Mouse (Mus musculus) c-Kit-negative CD71-positive TER-119-positive erythroid progenitor cells, embryonic 14.5 days (primary cell): Measurements from ENCODE around the gene Endod1.

ENCODE experiments used
- DNase-seq: peaks from one replicate; pipeline ENCODE4 v3.0.0-alpha.2; 2013; ENCODE audit warnings: low read depth, low spot score

The Endod1 gene

GRCm38 (mm10) chr9:14381353-14382055, at the start of gene Endod1:
Gene Endod1 (minus strand): TSS chr9:14381507.
- DNase-seq = no peak

DNA sequence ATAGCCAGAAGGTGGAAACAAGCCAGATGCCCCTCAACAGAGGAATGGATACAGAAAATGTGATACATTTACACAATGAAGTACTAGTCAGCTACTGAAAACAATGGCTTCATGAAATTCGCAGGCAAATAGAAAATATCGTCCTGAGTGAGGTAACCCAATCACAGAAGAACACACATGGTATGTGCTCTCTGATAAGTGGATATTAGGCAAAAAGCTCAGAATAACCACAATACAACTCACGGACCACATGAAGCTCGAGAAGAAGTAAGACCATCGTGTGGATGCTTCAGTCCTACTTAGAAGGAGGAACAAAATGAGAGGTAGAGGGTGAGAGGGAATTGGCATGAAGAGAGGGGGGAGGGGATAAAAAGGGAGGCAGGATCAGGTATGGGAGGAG, 27.8 kb upstream of the Endod1 start:
- DNase-seq = no peak

- DNase-seq = no peak
These were observed 26.7 kb upstream of the Endod1 start for GRCm38 (mm10) chr9:14408044-14408443.

GRCm38 (mm10) chr9:14406056-14406455, 24.7 kb upstream of the Endod1 start:
- no peak for DNase-seq

GRCm38 (mm10) chr9:14402099-14402498, 20.8 kb upstream of the Endod1 start:
- no peak for DNase-seq

DNA sequence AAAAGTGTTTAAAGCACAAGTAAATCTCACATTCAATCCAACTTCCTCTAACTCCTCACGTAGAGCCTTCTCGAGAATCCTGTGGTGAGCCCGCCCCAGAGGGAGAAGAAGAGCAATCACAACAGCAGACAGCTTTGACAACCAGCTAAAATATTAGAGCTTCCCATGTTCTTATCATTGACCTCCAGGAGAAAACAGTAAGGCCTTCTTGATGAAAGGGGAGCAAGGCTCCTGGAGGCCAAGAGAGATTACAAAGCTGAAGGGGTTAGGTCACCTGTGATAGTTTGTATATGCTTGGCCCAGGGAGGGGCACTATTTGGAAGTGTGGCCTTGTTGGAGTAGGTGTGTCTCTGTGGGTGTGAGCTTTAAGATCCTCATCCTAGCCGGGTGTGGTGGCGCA, 19.1 kb upstream of the Endod1 start:
- DNase-seq = no peak

GRCm38 (mm10) chr9:14398946-14399345, 17.6 kb upstream of the Endod1 start:
- no peak for DNase-seq

- DNase-seq = no peak
These were observed 16.8 kb upstream of the Endod1 start for GRCm38 (mm10) chr9:14398084-14398483.

DNA sequence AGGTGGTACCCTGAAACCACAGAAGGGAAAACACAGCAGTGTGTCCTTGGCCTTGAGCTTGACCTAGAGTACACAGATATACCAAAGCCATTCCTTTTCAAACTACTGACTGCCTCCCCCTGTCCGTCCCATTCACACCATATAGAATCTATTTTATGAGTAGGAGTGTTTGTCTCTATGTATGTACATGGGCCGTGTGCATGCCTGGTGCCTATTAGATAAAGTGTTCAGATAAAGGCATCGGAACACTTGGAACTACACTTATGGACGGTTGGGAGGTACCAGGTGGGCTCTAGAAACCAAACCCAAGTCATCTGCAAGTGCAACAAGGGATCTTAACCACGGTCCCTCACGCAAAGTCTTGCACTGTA, 16.1 kb upstream of the Endod1 start:
- no peak for DNase-seq

DNA sequence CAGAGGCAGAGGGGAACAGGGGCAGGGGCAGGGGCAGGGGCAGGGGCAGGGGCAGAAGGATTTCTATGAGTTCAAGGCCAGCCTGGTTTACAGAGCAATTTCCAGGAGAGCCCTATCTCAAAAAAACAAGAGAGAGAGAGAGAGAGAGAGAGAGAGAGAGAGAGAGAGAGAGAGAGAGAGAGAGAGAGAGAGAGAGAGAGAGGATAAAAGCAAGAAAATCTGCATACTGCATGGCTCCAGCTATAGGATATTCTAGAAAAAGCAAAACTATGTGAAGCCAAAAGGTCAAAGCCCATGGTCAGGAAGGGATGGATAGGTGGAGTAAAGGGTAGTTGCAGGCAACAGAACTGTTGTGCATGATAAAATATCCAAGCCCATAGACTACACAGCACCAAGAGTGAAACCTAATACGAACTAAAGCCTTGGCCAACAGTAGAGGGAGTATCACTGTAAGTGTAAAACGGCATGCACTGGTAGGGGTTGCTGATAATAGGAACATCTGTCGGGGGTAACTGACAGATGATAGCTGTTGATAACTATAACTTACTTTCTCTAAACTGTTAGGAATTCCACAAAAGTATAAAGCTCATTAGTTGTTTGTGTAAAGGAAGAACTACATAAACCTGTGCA, 15.6 kb upstream of the Endod1 start:
- DNase-seq = no peak

- DNase-seq = no peak
These were observed 14.8 kb upstream of the Endod1 start for GRCm38 (mm10) chr9:14396096-14396495.

DNA sequence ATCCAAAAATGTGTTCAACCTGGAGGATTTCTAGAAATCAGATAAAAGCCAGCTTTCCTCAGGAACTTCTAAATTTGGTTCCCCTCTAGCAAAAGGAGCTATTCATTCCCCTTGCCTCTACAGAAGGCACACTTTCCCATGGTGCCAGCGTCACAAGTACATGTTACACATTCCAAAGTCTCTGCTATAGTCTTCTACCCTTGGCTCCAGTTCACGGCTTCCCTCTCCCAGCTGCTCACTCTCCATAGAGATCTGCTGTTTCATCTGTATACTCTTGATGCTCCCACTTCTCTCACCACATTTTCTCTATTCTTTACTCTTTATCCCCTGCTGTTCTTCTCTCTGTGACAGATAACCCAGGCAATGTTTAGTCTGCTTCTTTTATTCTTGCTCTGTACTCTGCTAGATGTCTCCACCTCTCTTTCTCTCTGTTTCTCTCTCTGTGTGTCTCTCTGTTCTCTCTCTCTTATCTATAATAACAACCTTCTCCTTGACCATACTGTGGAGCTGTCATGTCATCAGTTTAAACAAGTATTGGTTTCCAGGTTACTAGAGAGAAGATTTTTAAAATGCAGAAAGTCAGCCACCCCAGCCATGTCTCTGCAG, 13.8 kb upstream of the Endod1 start:
- no peak for DNase-seq

DNA sequence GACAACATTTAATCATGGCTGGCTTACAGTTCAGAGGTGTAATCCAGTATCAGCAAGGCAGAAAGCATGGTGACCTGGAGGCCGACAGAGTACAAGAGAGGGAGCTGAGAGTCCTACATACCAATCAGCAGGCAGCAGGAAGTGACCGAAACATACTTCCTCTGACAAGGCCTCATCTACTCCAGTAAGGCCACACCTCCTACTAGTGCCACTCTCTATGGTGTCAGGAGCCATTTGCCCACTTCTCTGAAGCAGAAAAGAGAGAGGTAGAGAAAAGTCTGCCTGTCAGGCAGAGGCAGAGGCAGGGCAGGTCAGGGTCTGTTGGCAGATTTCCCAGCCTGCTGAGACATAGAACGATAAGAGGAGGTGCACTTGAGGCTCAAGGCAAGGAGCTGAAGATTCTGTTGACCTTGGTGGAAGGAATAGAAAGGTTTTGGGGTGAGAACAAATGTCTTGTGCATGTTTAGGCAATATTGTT, 10.6 kb upstream of the Endod1 start:
- no peak for DNase-seq

DNA sequence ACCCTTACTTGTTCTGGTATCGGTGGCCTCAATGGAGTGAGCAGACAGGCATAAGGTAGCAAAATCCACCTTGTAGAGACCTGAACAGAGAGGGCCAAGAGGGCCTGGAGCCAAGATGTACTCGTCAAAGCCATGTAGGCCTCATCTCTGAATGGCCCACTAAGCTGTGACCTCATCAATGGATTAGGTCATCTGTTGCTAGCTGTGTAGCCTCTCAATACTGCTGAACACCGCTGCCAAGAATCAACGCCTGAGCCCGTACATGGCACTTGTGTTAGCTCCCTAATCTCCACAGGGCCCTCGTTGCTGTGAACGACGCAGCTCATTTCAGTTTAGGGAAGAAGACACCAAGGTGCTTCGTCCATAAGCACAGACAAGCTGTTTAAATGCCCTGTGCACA, 10.0 kb upstream of the Endod1 start:
- no peak for DNase-seq

- DNase-seq = no peak
These were observed 9.0 kb upstream of the Endod1 start for GRCm38 (mm10) chr9:14390278-14390677.

GRCm38 (mm10) chr9:14389050-14389621, 7.8 kb upstream of the Endod1 start:
- DNase-seq = no peak

DNA sequence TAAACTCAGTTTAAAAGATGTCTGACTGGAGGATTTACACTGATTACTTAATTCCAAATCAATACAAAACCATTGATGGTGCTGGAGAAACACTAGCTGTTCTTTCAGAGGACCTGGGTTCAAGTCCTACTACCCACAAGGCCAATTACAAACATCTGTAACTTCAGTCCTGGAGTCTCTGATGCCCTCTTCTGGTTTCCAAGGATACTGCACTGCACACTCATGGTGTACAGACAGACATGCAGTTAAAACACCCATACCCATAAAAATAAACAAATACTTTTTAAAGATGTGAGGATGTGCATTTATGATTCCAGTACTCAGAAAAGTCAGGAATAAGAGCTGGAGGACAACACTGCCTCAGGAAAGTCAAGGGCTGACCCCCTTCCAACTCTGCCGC, 6.7 kb upstream of the Endod1 start:
- no peak for DNase-seq

DNA sequence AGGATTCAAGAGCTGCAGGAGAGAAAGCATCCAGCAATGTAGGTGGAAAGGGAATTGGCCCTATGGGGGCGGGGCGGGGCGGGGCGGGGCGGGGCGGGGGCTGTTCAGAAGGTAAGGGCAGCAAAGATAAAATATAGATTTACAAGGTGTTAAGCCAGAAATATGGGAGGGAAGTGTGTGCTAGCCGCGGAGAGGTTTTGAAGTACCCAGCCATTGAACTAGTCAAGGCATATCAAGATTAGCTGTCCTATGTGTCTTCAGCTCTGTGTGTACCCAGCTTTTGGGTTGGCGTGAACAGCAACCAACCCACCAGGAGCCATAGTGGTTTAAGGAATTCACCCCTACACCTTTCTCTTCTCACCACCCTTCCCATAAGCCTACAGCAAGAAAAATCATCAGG, 5.5 kb upstream of the Endod1 start:
- DNase-seq = no peak

GRCm38 (mm10) chr9:14385665-14386064, 4.4 kb upstream of the Endod1 start:
- DNase-seq = no peak

DNA sequence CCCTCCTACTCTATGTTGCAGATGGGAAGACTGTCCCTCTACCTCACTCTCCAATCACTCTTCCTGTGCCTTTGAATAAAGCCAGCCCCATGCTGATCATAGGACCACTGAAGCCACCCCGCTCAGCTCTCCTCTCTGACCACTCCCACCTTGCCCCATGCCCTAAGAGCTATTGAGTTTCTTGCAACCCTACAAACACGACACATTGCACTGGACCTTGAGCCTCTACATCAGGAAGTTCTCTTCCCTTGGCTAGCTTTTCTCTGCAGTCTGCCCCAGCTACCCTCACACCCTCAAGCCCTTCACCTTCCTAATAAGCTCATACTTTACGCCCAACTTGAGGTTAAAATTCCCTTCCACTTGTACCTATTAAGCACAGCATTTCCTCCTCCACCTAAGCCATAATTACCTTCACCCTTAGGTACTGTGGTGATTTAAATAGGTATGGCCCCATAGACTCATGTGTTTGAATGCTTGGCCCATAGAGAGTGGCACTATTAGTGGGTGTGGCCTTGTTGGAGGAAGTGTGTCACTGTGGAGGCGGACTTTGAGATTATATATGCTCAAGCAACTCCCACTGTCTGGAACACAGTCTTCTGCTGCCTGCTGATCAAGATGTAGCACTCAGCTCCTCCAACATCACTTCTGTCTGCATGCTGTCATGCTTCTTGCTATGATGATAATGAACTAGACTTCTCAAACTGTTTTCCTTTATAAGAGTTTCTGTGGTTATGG, 2.0 kb upstream of the Endod1 start:
- DNase-seq = no peak

DNA sequence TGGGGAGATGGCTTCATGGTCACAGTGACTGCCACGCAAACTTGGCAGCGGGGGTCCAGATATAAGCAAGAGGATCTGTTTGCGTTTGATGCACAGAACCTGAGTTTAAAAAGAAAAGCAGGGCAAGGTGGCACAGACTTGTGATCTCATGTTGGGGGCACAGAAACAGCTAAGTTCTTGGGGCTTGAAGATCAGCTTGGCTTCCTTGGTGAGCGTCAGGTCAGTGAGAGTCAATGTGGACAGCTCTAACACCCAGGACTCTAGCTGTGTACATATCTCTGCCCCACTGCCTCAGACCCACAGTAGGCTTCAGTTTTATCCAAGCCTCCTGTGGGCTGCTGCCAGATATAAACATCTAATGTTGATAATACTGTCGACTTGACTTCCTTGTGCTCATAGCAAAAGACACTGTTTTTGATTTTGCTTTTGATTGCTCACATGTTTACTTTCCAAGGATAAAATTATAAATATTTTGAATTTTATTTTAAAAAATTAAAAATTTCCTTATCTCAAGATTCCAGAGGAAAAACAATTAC, 1.0 kb upstream of the Endod1 start:
- no peak for DNase-seq
